Mouse (Mus musculus): ENCODE measurements around the gene Nfatc2ip. TPM values are rescaled to one million over a fixed set of nuclear protein-coding genes. Genes with fewer than 3 reads are reported as not detected.

Nfatc2ip gene
- total and polyA plus RNA-seq, 2 experiments, result 1.3 to 2.8 TPM

DNA sequence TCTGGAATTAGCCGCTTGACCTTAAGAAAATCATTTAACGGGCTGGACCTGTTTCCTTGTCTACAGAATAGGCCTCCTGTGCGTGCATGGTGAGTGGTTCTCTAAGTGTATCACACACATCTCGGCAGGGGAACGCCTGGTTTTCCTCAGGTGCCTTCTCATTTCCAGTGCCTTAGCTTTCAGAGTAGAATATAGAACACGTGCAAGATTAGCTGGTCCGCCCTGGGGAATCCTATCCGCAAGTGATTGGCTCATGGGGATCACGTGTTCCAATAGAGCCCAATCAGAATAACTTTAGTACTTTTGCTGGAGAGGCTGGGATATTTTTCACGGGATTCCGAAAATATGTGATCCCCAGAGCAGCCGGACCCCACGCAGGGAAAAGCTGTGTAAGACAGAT is 37.5 kb downstream of the Nfatc2ip start:
- H3K4me3 ChIP-seq (ENCODE audit: insufficient read depth, low read depth, low read length), result no peak overlapping the region
- no peak for DNase-seq (ENCODE audit: extremely low read depth, low read depth, low spot score)
- no peaks in the 10 kb centered on the region; the same call in 1 of the 2 replicates for H3K36me3 ChIP-seq (ENCODE audit: control insufficient read depth, insufficient read depth, low read length)
- no peaks in the 10 kb centered on the region for H3K79me2 ChIP-seq (ENCODE audit: control insufficient read depth, insufficient read depth, low read length)
- H3K27me3 ChIP-seq (ENCODE audit: control insufficient read depth, insufficient read depth, low read length), result no peaks in the 10 kb centered on the region
- 72% methylated on average over 13 of the region's 13 CpGs for WGBS
- no peak for TF ChIP-seq POLR2A (IDR thresholded peaks at IDR 0.05; ENCODE audit: extremely low read depth, insufficient read depth, low read length)
- TF ChIP-seq CTCF (IDR thresholded peaks at IDR 0.05; ENCODE audit: low read depth, low read length), result no peak
- H3K4me1 ChIP-seq (ENCODE audit: control insufficient read depth, insufficient read depth, low read length), result no peaks in the 10 kb centered on the region
- H3K9ac ChIP-seq (ENCODE audit: low read depth, low read length), result no peak overlapping the region
- H3K27ac ChIP-seq (replicated peaks; ENCODE audit: insufficient read depth, low read depth, low read length), result no peak overlapping the region

DNA sequence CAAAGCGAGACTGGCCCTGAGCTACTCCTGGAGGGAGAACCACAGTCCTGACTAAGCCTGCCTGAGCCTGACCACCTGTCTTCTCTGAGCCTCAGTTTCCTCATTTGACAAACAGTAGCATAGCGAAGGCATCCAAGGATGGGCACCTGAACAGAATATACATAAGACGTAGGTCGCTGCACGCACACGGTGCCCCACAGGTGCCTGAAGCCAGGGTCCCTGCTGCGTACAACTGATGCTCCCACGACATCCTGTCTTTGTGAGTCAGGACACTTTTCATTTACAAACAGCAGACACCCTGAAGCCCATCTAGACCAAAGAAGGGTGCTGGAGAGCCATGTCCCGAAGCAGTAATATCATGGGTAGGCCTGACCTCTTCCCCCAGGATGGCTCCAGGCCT is 38.1 kb downstream of the Nfatc2ip start:
- Histone ChIP-seq H3K27me3 (ENCODE audit: control insufficient read depth, insufficient read depth, low read length) (no peaks in the 10 kb centered on the region), H3K4me3 (ENCODE audit: insufficient read depth, low read depth, low read length) (no peak overlapping the region), H3K36me3 (ENCODE audit: control insufficient read depth, insufficient read depth, low read length) (no peaks in the 10 kb centered on the region), H3K9ac (ENCODE audit: low read depth, low read length) (no peak overlapping the region), H3K27ac (replicated peaks; ENCODE audit: insufficient read depth, low read depth, low read length) (no peak overlapping the region), H3K4me1 (ENCODE audit: control insufficient read depth, insufficient read depth, low read length) (no peaks in the 10 kb centered on the region), H3K79me2 (ENCODE audit: control insufficient read depth, insufficient read depth, low read length) (no peaks in the 10 kb centered on the region)
- WGBS, result 91% methylated on average over 9 of the region's 9 CpGs
- DNase-seq (ENCODE audit: extremely low read depth, low read depth, low spot score), result no peak
- TF ChIP-seq CTCF (IDR thresholded peaks at IDR 0.05; ENCODE audit: low read depth, low read length) (no peak), POLR2A (IDR thresholded peaks at IDR 0.05; ENCODE audit: extremely low read depth, insufficient read depth, low read length) (no peak)

DNA sequence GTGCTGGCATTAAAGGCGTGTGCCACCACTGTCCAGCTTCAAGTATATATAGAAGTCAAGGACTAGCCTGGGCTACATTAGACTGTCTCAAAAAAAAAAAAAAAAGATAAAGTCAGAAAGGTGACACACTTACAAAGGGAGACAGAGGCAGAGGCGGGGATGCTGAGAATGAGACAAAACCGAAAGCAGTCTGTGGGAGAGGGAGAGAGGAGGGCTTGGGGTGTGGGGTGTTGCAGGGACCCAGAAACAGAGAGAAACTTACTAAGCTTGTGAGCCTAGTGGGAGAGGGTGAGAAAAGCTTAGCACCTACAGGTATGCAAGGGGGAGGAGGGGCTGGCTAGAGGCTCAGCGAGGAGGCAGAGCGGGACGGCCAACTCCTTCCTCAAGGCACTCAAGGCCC is 38.7 kb downstream of the Nfatc2ip start:
- WGBS, result 91% methylated on average over 6 of the region's 6 CpGs
- no peak for TF ChIP-seq CTCF (IDR thresholded peaks at IDR 0.05; ENCODE audit: low read depth, low read length)
- TF ChIP-seq POLR2A (IDR thresholded peaks at IDR 0.05; ENCODE audit: extremely low read depth, insufficient read depth, low read length), result no peak
- no peak overlapping the region for H3K27ac ChIP-seq (replicated peaks; ENCODE audit: insufficient read depth, low read depth, low read length)

DNA sequence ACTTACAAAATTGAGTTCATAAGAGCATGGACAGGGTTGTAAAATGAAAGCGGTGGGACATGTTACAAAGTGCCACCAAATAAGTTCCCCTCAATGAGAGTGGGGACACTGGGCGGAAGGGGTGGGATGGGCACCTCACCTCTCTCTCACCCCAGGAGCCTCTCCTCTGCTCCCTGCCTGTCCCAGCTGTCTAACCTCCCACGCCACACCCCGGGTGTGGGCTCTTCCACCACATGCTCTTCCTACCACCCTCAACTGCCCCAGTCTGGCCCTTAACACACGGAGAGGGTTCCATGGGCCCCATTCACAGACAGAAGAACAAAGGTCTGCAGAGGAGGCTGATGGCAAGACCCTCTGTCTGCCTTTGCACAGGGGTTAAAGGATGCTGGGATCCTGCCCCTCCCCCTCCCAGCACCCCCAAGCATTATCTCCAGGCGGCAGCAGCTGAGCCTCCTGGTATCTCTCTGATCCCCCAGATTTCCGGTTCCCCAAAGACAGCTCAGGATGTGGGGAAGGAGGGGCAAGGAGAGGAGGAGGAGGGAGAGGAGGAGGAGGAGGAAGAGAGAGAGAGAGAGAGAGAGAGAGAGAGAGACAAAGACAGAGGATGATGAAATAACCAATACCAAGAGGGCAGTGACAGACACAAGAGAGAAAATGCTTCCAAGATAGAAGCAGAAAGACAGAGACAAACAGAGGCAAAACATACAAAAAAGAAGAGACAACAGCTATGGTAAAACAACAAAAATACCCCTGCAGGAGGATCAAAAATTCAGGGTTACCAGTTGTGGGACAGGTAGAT is 39.5 kb downstream of the Nfatc2ip start:
- DNase-seq (ENCODE audit: extremely low read depth, low read depth, low spot score), result no peak
- H3K27ac ChIP-seq (replicated peaks; ENCODE audit: insufficient read depth, low read depth, low read length), result no peak overlapping the region
- no peak for TF ChIP-seq CTCF (IDR thresholded peaks at IDR 0.05; ENCODE audit: low read depth, low read length)
- no peak for TF ChIP-seq POLR2A (IDR thresholded peaks at IDR 0.05; ENCODE audit: extremely low read depth, insufficient read depth, low read length)
- no peak overlapping the region for H3K4me3 ChIP-seq (ENCODE audit: insufficient read depth, low read depth, low read length)
- H3K9ac ChIP-seq (ENCODE audit: low read depth, low read length), result no peak overlapping the region
- no peaks in the 10 kb centered on the region for H3K4me1 ChIP-seq (ENCODE audit: control insufficient read depth, insufficient read depth, low read length)
- 67% methylated on average over 7 of the region's 7 CpGs for WGBS
- H3K27me3 ChIP-seq (ENCODE audit: control insufficient read depth, insufficient read depth, low read length), result no peaks in the 10 kb centered on the region
- H3K79me2 ChIP-seq (ENCODE audit: control insufficient read depth, insufficient read depth, low read length), result no peaks in the 10 kb centered on the region
- no peaks in the 10 kb centered on the region for H3K36me3 ChIP-seq (ENCODE audit: control insufficient read depth, insufficient read depth, low read length)

More for the DNA sequence above, 38.7 kb downstream of the Nfatc2ip start:
- H3K4me3 ChIP-seq (ENCODE audit: insufficient read depth, low read depth, low read length), result no peak overlapping the region
- no peaks in the 10 kb centered on the region for H3K27me3 ChIP-seq (ENCODE audit: control insufficient read depth, insufficient read depth, low read length)
- no peak overlapping the region for H3K9ac ChIP-seq (ENCODE audit: low read depth, low read length)
- no peaks in the 10 kb centered on the region for H3K79me2 ChIP-seq (ENCODE audit: control insufficient read depth, insufficient read depth, low read length)
- DNase-seq (ENCODE audit: extremely low read depth, low read depth, low spot score), result no peak
- no peaks in the 10 kb centered on the region for H3K36me3 ChIP-seq (ENCODE audit: control insufficient read depth, insufficient read depth, low read length)
- H3K4me1 ChIP-seq (ENCODE audit: control insufficient read depth, insufficient read depth, low read length), result no peaks in the 10 kb centered on the region

DNA sequence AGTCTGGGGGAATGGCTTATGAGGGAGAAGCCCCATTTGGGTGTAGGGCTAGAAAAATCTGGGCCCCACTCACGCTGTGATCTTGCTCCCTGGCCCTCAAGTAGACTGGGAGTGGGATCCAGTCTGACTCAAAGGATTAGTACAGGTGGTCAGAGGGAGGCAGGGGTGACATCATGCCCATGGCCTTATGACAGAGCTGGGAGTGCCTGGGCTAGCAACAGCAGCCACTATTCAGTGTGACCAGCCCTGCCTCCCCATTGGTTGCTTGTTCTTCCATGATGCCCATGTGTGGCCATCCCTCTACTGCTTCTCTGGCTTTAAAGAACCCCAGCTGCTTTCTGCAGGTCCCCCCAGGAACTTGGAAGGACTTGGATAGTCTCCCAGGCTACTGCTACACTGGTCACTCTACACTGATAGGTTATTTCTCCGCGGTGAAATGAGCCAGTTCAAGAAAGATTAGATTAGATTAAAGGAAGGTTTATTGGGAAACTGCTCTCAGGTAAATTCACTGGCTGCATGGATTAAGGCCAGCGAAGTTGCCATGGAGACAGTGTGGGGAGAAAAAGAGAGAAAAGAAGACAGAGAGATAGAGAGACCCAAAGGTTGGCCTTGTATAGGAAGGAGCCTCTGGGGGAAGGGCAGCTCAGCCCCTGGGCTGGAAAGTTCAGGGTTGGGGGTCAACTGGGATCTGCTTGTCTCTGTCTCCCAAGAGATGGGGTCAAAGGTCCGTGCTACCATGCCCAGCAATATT is 40.5 kb downstream of the Nfatc2ip start:
- H3K27ac ChIP-seq (replicated peaks; ENCODE audit: insufficient read depth, low read depth, low read length), result no peak overlapping the region
- H3K4me1 ChIP-seq (ENCODE audit: control insufficient read depth, insufficient read depth, low read length), result no peaks in the 10 kb centered on the region
- no peak overlapping the region for H3K4me3 ChIP-seq (ENCODE audit: insufficient read depth, low read depth, low read length)
- TF ChIP-seq POLR2A (IDR thresholded peaks at IDR 0.05; ENCODE audit: extremely low read depth, insufficient read depth, low read length) (no peak), CTCF (IDR thresholded peaks at IDR 0.05; ENCODE audit: low read depth, low read length) (no peak)
- H3K36me3 ChIP-seq (ENCODE audit: control insufficient read depth, insufficient read depth, low read length), result no peaks in the 10 kb centered on the region
- H3K27me3 ChIP-seq (ENCODE audit: control insufficient read depth, insufficient read depth, low read length), result no peaks in the 10 kb centered on the region
- no peaks in the 10 kb centered on the region for H3K79me2 ChIP-seq (ENCODE audit: control insufficient read depth, insufficient read depth, low read length)
- 60% methylated on average over 5 of the region's 5 CpGs for WGBS
- no peak overlapping the region for H3K9ac ChIP-seq (ENCODE audit: low read depth, low read length)
- DNase-seq (ENCODE audit: extremely low read depth, low read depth, low spot score), result no peak
